Mouse (Mus musculus): ENCODE measurements around the gene Capn9. TPM values are rescaled to one million over a fixed set of nuclear protein-coding genes. Genes with fewer than 3 reads are reported as not detected.

Gene Capn9
- total RNA-seq, 1 experiment, result not detected

GRCm38 (mm10) chr8:124631966-124632365 is 56.1 kb downstream of the Capn9 start:
- Histone ChIP-seq H3K4me1 (ENCODE audit: control insufficient read depth in 2 of 2, insufficient read depth in 2 of 2, low read length in 2 of 2, poor library complexity in 1 of 2) (peaks cover 1 to 3% of the 10 kb centered on the region in 2 experiments; a peak in 2 of 4 replicates), H3K4me3 (ENCODE audit: insufficient read depth in 1 of 2, low read depth in 1 of 2, low read length in 2 of 2, poor library complexity in 1 of 2, severe bottlenecking in 1 of 2) (no peak overlapping the region), H3K9me3 (ENCODE audit: control insufficient read depth, insufficient read depth, low read depth, low read length) (no peaks in the 10 kb centered on the region), H3K9ac (ENCODE audit: insufficient read depth, low read depth, low read length, poor library complexity, severe bottlenecking) (no peak overlapping the region), H3K36me3 (ENCODE audit: control insufficient read depth, insufficient read depth, low read length, poor library complexity, severe bottlenecking) (no peaks in the 10 kb centered on the region), H3K27ac (ENCODE audit: insufficient read depth, low read depth, low read length, poor library complexity, severe bottlenecking) (no peak overlapping the region)
- no peak for TF ChIP-seq MAFK (IDR thresholded peaks at IDR 0.05; ENCODE audit: insufficient read depth, low read depth, low read length)
- TF ChIP-seq ZNF384 (IDR thresholded peaks at IDR 0.05; ENCODE audit: low read depth, low read length), result no peak
- no peak for TF ChIP-seq CHD2 (IDR thresholded peaks at IDR 0.05; ENCODE audit: low read depth, low read length)
- no peak for TF ChIP-seq HCFC1 (IDR thresholded peaks at IDR 0.05; ENCODE audit: borderline replicate concordance, insufficient read depth, low read length)
- TF ChIP-seq ZC3H11A (IDR thresholded peaks at IDR 0.05; ENCODE audit: borderline replicate concordance, low read depth, low read length), result no peak
- in situ Hi-C loops (cut with MboI; ENCODE audit: low sequenced_read_pairs in 2 of 2, unreplicated experiment in 2 of 2), result no loop called here
- DNase-seq (ENCODE audit: low read depth, low spot score), result no peak

DNA sequence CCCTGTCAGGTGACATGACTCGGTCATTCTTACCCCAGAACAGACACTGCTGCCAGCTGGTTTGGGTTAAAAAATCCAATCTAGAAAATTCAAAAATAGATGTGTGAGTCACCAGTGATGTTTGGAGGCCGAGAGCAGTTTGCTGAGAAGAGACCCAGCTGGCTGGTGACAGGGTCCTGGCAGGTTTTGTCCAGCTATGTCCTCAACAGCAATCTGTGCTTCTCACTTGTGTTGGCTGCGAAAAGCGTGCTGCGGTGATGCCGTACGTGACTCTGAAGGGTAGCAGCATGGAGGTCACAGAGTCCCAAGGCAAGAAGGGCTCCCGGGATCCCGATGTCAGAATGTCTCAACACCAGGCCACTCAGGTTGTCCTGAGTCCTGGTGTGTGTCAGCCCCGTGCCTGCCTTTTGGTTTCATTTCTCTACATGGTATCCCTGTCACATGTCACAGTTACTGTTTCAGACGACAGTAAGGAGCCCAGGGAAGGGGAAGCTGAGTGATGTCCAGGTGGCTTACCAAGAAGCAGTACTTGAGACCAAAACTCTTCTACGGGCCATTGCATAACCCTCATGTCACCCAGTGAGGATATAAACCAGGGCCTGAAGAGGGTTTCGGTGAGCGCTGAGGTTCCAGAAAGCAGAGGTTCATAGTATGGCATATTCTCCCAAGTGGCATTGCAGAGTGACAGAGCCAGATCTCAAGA is 57.2 kb downstream of the Capn9 start:
- Histone ChIP-seq H3K4me3 (ENCODE audit: insufficient read depth in 1 of 2, low read depth in 1 of 2, low read length in 2 of 2, poor library complexity in 1 of 2, severe bottlenecking in 1 of 2) (no peak overlapping the region), H3K36me3 (ENCODE audit: control insufficient read depth, insufficient read depth, low read length, poor library complexity, severe bottlenecking) (no peaks in the 10 kb centered on the region), H3K4me1 (ENCODE audit: control insufficient read depth in 2 of 2, insufficient read depth in 2 of 2, low read length in 2 of 2, poor library complexity in 1 of 2) (peaks cover 1 to 3% of the 10 kb centered on the region in 2 experiments; a peak in 2 of 4 replicates), H3K9me3 (ENCODE audit: control insufficient read depth, insufficient read depth, low read depth, low read length) (no peaks in the 10 kb centered on the region), H3K9ac (ENCODE audit: insufficient read depth, low read depth, low read length, poor library complexity, severe bottlenecking) (no peak overlapping the region), H3K27ac (ENCODE audit: insufficient read depth, low read depth, low read length, poor library complexity, severe bottlenecking) (no peak overlapping the region)
- in situ Hi-C loops (cut with MboI; ENCODE audit: low sequenced_read_pairs in 2 of 2, unreplicated experiment in 2 of 2), result no loop called here
- no peak for DNase-seq (ENCODE audit: low read depth, low spot score)
- TF ChIP-seq CHD2 (IDR thresholded peaks at IDR 0.05; ENCODE audit: low read depth, low read length) (no peak), ZNF384 (IDR thresholded peaks at IDR 0.05; ENCODE audit: low read depth, low read length) (no peak), ZC3H11A (IDR thresholded peaks at IDR 0.05; ENCODE audit: borderline replicate concordance, low read depth, low read length) (no peak), MAFK (IDR thresholded peaks at IDR 0.05; ENCODE audit: insufficient read depth, low read depth, low read length) (no peak), HCFC1 (IDR thresholded peaks at IDR 0.05; ENCODE audit: borderline replicate concordance, insufficient read depth, low read length) (no peak)

DNA sequence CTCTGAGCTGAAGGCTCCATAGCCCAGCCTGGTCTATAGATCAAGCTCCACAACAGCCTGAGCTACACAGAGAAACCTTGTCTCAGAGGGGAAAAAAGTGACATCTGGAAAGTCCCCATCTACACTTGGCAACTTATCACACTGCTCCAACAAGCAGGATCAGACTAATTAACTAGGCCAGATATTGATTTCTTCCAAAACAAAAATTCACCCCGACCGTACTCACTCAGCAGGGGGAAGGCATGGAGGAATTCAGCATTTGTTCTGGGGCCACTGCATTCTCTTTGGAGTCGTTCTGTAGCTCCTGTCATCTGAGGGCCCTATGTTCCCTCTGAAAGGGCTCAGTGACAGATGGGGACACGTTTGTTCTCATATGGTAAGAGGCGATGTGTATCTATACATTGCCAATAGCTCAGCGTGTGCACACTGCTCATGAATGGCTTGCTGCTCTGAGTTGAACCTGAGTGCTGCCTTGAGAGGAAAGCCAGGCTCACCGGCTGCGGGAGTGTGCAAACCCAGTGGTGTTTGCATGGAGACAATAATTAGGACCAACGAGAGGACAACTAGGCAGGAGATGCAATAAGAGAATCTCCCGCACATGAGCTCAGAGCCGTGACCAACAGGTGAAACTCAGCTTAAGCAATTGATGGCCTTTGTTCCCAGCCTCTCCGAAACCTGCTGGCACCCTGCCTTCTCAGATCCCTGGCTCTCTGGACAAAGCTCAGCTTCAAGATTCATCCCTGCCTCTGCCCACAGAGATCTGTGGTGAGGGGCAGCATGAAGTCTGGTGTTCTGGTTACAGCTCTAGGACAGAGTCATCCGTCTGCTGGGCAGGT is 58.7 kb downstream of the Capn9 start:
- no peak overlapping the region for H3K9ac ChIP-seq (ENCODE audit: insufficient read depth, low read depth, low read length, poor library complexity, severe bottlenecking)
- peaks cover 1 to 3% of the 10 kb centered on the region in 2 experiments; a peak in 2 of 4 replicates for H3K4me1 ChIP-seq (ENCODE audit: control insufficient read depth in 2 of 2, insufficient read depth in 2 of 2, low read length in 2 of 2, poor library complexity in 1 of 2)
- no peak overlapping the region for H3K4me3 ChIP-seq (ENCODE audit: insufficient read depth in 1 of 2, low read depth in 1 of 2, low read length in 2 of 2, poor library complexity in 1 of 2, severe bottlenecking in 1 of 2)
- no peak for DNase-seq (ENCODE audit: low read depth, low spot score)
- H3K36me3 ChIP-seq (ENCODE audit: control insufficient read depth, insufficient read depth, low read length, poor library complexity, severe bottlenecking), result no peaks in the 10 kb centered on the region
- TF ChIP-seq CHD2 (IDR thresholded peaks at IDR 0.05; ENCODE audit: low read depth, low read length) (no peak), ZC3H11A (IDR thresholded peaks at IDR 0.05; ENCODE audit: borderline replicate concordance, low read depth, low read length) (no peak), ZNF384 (IDR thresholded peaks at IDR 0.05; ENCODE audit: low read depth, low read length) (no peak), HCFC1 (IDR thresholded peaks at IDR 0.05; ENCODE audit: borderline replicate concordance, insufficient read depth, low read length) (no peak), MAFK (IDR thresholded peaks at IDR 0.05; ENCODE audit: insufficient read depth, low read depth, low read length) (no peak)
- no peak overlapping the region for H3K27ac ChIP-seq (ENCODE audit: insufficient read depth, low read depth, low read length, poor library complexity, severe bottlenecking)
- in situ Hi-C loops (cut with MboI; ENCODE audit: low sequenced_read_pairs in 2 of 2, unreplicated experiment in 2 of 2), result no loop called here
- no peaks in the 10 kb centered on the region for H3K9me3 ChIP-seq (ENCODE audit: control insufficient read depth, insufficient read depth, low read depth, low read length)

DNA sequence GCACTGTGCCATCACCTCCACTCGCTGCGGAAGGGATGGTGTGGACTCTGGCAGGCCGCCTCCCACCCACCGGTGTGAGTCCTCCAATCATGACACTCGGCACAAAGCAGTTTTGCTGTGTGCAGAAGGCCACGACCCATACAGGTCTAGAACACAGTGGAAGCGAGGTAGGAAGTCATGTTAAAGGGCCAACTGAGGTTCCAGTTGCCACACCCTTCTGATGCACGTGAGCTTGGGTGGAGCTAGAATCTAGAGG is 59.3 kb downstream of the Capn9 start:
- TF ChIP-seq CHD2 (IDR thresholded peaks at IDR 0.05; ENCODE audit: low read depth, low read length), result no peak
- no peak for TF ChIP-seq ZC3H11A (IDR thresholded peaks at IDR 0.05; ENCODE audit: borderline replicate concordance, low read depth, low read length)
- no peak for TF ChIP-seq MAFK (IDR thresholded peaks at IDR 0.05; ENCODE audit: insufficient read depth, low read depth, low read length)
- H3K36me3 ChIP-seq (ENCODE audit: control insufficient read depth, insufficient read depth, low read length, poor library complexity, severe bottlenecking), result no peaks in the 10 kb centered on the region; the same call in 1 of the 2 replicates
- H3K9me3 ChIP-seq (ENCODE audit: control insufficient read depth, insufficient read depth, low read depth, low read length), result no peaks in the 10 kb centered on the region
- no peak overlapping the region for H3K9ac ChIP-seq (ENCODE audit: insufficient read depth, low read depth, low read length, poor library complexity, severe bottlenecking)
- in situ Hi-C loops (cut with MboI; ENCODE audit: low sequenced_read_pairs in 2 of 2, unreplicated experiment in 2 of 2), result no loop called here
- no peak for DNase-seq (ENCODE audit: low read depth, low spot score)
- no peak overlapping the region for H3K27ac ChIP-seq (ENCODE audit: insufficient read depth, low read depth, low read length, poor library complexity, severe bottlenecking)
- H3K4me1 ChIP-seq (ENCODE audit: control insufficient read depth in 2 of 2, insufficient read depth in 2 of 2, low read length in 2 of 2, poor library complexity in 1 of 2), result peaks cover 1 to 3% of the 10 kb centered on the region in 2 experiments; a peak in 2 of 4 replicates
- no peak overlapping the region for H3K4me3 ChIP-seq (ENCODE audit: insufficient read depth in 1 of 2, low read depth in 1 of 2, low read length in 2 of 2, poor library complexity in 1 of 2, severe bottlenecking in 1 of 2)

Data from ES-E14 (cell line).